Comparison of ENCODE assay signal across 9 mouse cellular contexts in genomic region chr2:85050746-85051145, GRCm38 (mm10). TPM values are rescaled to one million over a fixed set of nuclear protein-coding genes. Genes with fewer than 3 reads are reported as not detected.
DNase-seq lines count a peak whose midpoint lies in the region; ATAC-seq and TF ChIP-seq lines count a peak whose summit lies in the region.
"Had no signal": no experiment of that assay in that cellular context is flagged by ENCODE, and none has a peak within 500 bp of the region (broad histone marks: within the 10 kb centered on the region; RNA-seq: fewer than 3 reads in every experiment).

No protein-coding gene starts in this region.

- peak overlapping the region; percentile 60 for H3K4me3 ChIP-seq in heart, adult 2 months
- H3K4me3 ChIP-seq in heart, embryonic 12.5 days = peak overlapping the region; percentile 43
- peak overlapping the region; percentile 72 for H3K4me3 ChIP-seq in limb, embryonic 13.5 days
- H3K4me3 ChIP-seq in myocyte = peak overlapping the region; percentile 77

- intact Hi-C loops in heart, adult 2 months (cut with DNase I) = no loop called here

- peaks cover 13% of the 10 kb centered on the region for H3K36me3 ChIP-seq in heart, adult 2 months (ENCODE audit: control insufficient read depth, insufficient read depth, low read length)
- peaks cover 56% of the 10 kb centered on the region for H3K36me3 ChIP-seq in heart, embryonic 12.5 days
- peaks cover 60% of the 10 kb centered on the region for H3K36me3 ChIP-seq in limb, embryonic 13.5 days
- peaks cover 39% of the 10 kb centered on the region for H3K36me3 ChIP-seq in myocyte (ENCODE audit: control insufficient read depth, insufficient read depth)

- peak overlapping the region; percentile 68 for H3K4me2 ChIP-seq in heart, embryonic 12.5 days
- peak overlapping the region; percentile 85 for H3K4me2 ChIP-seq in limb, embryonic 13.5 days (replicated peaks)
- H3K4me2 ChIP-seq in myocyte (ENCODE audit: low read depth) = peak overlapping the region; percentile 89

- peaks cover 12% of the 10 kb centered on the region for H3K4me1 ChIP-seq in heart, adult 2 months (ENCODE audit: control insufficient read depth, insufficient read depth, low read length)
- H3K4me1 ChIP-seq in heart, embryonic 12.5 days (replicated peaks) = peaks cover 54% of the 10 kb centered on the region
- peaks cover 47% of the 10 kb centered on the region for H3K4me1 ChIP-seq in limb, embryonic 13.5 days

- TF ChIP-seq CTCF in heart, adult 2 months (IDR thresholded peaks at IDR 0.05) = no peak

- no peak; the same call in 1 of the 2 replicates for TF ChIP-seq POLR2A in heart, adult 2 months (IDR thresholded peaks at IDR 0.05; ENCODE audit: insufficient read depth, low read depth, low read length)
- peak; percentile 16 for TF ChIP-seq POLR2A in myocyte (IDR thresholded peaks at IDR 0.05; ENCODE audit: insufficient read length, low read depth)

- no peaks in the 10 kb centered on the region for H3K27me3 ChIP-seq in heart, adult 2 months (ENCODE audit: control insufficient read depth, insufficient read depth, low read length)
- H3K27me3 ChIP-seq in heart, embryonic 12.5 days (replicated peaks) = no peaks in the 10 kb centered on the region
- no peaks in the 10 kb centered on the region for H3K27me3 ChIP-seq in limb, embryonic 13.5 days
- no peaks in the 10 kb centered on the region for H3K27me3 ChIP-seq in myocyte (ENCODE audit: control insufficient read depth, insufficient read depth, insufficient read length)
- H3K27me3 ChIP-seq: Patski had no signal

- peak overlapping the region; percentile 69 for H3K9ac ChIP-seq in heart, adult 2 months (ENCODE audit: low read depth, low read length)
- peak overlapping the region; percentile 59 for H3K9ac ChIP-seq in heart, embryonic 12.5 days
- peak overlapping the region; percentile 59 for H3K9ac ChIP-seq in limb, embryonic 13.5 days

- ATAC-seq in heart, embryonic 12.5 days (ENCODE audit: insufficient number of reproducible peaks, low FRiP score) = no peak
- ATAC-seq in limb, embryonic 13.5 days (ENCODE audit: low FRiP score, low read depth) = no peak
- no peak for ATAC-seq in erythroid progenitor cell, adult 5-6 weeks (replicated peaks; ENCODE audit: low FRiP score, poor library complexity, severe bottlenecking)

- 23% methylated on average over 9 of the region's 9 CpGs for WGBS in heart, adult 2 months
- WGBS in heart, embryonic 12.5 days = 27% methylated on average over 9 of the region's 9 CpGs
- 46% methylated on average over 9 of the region's 9 CpGs for WGBS in limb, embryonic 13.5 days

- H3K9me3 ChIP-seq in heart, embryonic 12.5 days (replicated peaks) = no peaks in the 10 kb centered on the region
- no peaks in the 10 kb centered on the region for H3K9me3 ChIP-seq in limb, embryonic 13.5 days

- peak; percentile 69 to 70 for DNase-seq in heart, adult 2 months
- no peak for DNase-seq in heart, adult 8-10 months (ENCODE audit: low spot score)
- DNase-seq in adipocyte (ENCODE audit: low spot score) = peak; percentile 75
- DNase-seq in cerebellum, postnatal 36 days = no peak

- H3K27ac ChIP-seq in heart, adult 2 months = peak overlapping the region; percentile 94
- H3K27ac ChIP-seq in heart, embryonic 12.5 days (ENCODE audit: poor library complexity, severe bottlenecking) = peak overlapping the region; percentile 68
- peak overlapping the region; percentile 94 for H3K27ac ChIP-seq in limb, embryonic 13.5 days

- H3K79me2 ChIP-seq in heart, adult 2 months (replicated peaks; ENCODE audit: control insufficient read depth, insufficient read depth, low read length) = peaks cover 3% of the 10 kb centered on the region; the same call in 1 of the 2 replicates
- H3K79me2 ChIP-seq in myocyte (ENCODE audit: control insufficient read depth, insufficient read depth) = peaks cover 55% of the 10 kb centered on the region

- TF ChIP-seq EP300 in heart, adult 2 months (IDR thresholded peaks at IDR 0.05; ENCODE audit: insufficient read depth, low read depth, low read length) = no peak

- H3ac ChIP-seq in myocyte (ENCODE audit: control insufficient read depth, insufficient read length) = peak overlapping the region; percentile 20

TF ChIP-seq in myocyte, 11 proteins besides CTCF, POLR2A, EP300 and RAD21:
- TF ChIP-seq POLR2AphosphoS2 (IDR thresholded peaks at IDR 0.05; ENCODE audit: insufficient read length, low read depth) (no peak), TCF12 (IDR thresholded peaks at IDR 0.05; ENCODE audit: insufficient read depth, poor library complexity, severe bottlenecking) (no peak), REST (IDR thresholded peaks at IDR 0.05; ENCODE audit: insufficient read depth, insufficient read length) (no peak), TCF3 (IDR thresholded peaks at IDR 0.05; ENCODE audit: insufficient read length, low read depth) (no peak), MAX (IDR thresholded peaks at IDR 0.05; ENCODE audit: low read depth) (no peak)

RNA-seq across cellular contexts. Expression of gene Tnks1bp1, which starts 2.9 kb away (rescaled TPM):
- 10 to 100 TPM; 56.9 to 59.1 TPM for total RNA-seq in heart, adult 2 months (2021)
- polyA plus RNA-seq in heart, adult 2 months (2012; rRNA removed) = 40.7 and 54.1 TPM in 2 replicates
- total RNA-seq in heart, adult 8-10 months (2022) = 10 to 100 TPM; 40.7 to 60.5 (median 54.9) TPM
- 33.2 and 36.6 TPM in 2 replicates for polyA plus RNA-seq in heart, embryonic 12.5 days (2016; fragmentation: Nextera tagmentation; extraction: Ambion mirVana)
- 28.7 and 43.9 TPM in 2 replicates for polyA plus RNA-seq in limb, embryonic 13.5 days (2015; fragmentation: Nextera tagmentation; extraction: Ambion mirVana)
- 84.0 TPM for polyA plus RNA-seq in myocyte (2012; fragmentation: generic; extraction: Trizol)
- 1.1 TPM in 1 of 2 replicates, not detected in the other for total RNA-seq in erythroid progenitor cell, adult 5-6 weeks (2015; ENCODE audit: low replicate concordance)
- 0.23 and 2.6 TPM in 2 replicates for total RNA-seq in erythroid progenitor cell, adult 5-6 weeks (2017; ENCODE audit: low replicate concordance)

RNA-seq across cellular contexts. Expression of gene P2rx3, which starts 13.5 kb away (rescaled TPM):
- total RNA-seq in heart, adult 2 months (2021) = under 1 TPM; 0.25 to 0.81 TPM
- polyA plus RNA-seq in heart, adult 2 months (2012; rRNA removed) = 0.39 and 0.79 TPM in 2 replicates
- total RNA-seq in heart, adult 8-10 months (2022) = under 1 TPM; 0.22 to 0.83 (median 0.62) TPM
- 0.67 and 0.87 TPM in 2 replicates for polyA plus RNA-seq in heart, embryonic 12.5 days (2016; fragmentation: Nextera tagmentation; extraction: Ambion mirVana)
- 1.0 and 1.1 TPM in 2 replicates for polyA plus RNA-seq in limb, embryonic 13.5 days (2015; fragmentation: Nextera tagmentation; extraction: Ambion mirVana)
- polyA plus RNA-seq in myocyte (2012; fragmentation: generic; extraction: Trizol) = 53.1 TPM
- 1.1 and 1.3 TPM in 2 replicates for total RNA-seq in erythroid progenitor cell, adult 5-6 weeks (2015; ENCODE audit: low replicate concordance)
- not detected in 2 replicates for total RNA-seq in erythroid progenitor cell, adult 5-6 weeks (2017; ENCODE audit: low replicate concordance)

RNA-seq across cellular contexts. Expression of gene Ssrp1, which starts 13.7 kb away (rescaled TPM):
- 10 to 100 TPM; 38.8 to 39.0 TPM for total RNA-seq in heart, adult 2 months (2021)
- polyA plus RNA-seq in heart, adult 2 months (2012; rRNA removed) = 39.6 and 59.5 TPM in 2 replicates
- total RNA-seq in heart, adult 8-10 months (2022) = 10 to 100 TPM; 35.3 to 42.5 (median 38.4) TPM
- polyA plus RNA-seq in heart, embryonic 12.5 days (2016; fragmentation: Nextera tagmentation; extraction: Ambion mirVana) = 146 and 151 TPM in 2 replicates
- 297 and 301 TPM in 2 replicates for polyA plus RNA-seq in limb, embryonic 13.5 days (2015; fragmentation: Nextera tagmentation; extraction: Ambion mirVana)
- 123 TPM for polyA plus RNA-seq in myocyte (2012; fragmentation: generic; extraction: Trizol)
- total RNA-seq in erythroid progenitor cell, adult 5-6 weeks (2015; ENCODE audit: low replicate concordance) = 112 TPM in 2 replicates
- total RNA-seq in erythroid progenitor cell, adult 5-6 weeks (2017; ENCODE audit: low replicate concordance) = 221 and 237 TPM in 2 replicates

Comparison
In these comparisons a context has a peak if more than half of its experiments do, and no peak if none do; other contexts are left out.
1. DNase-seq: peak in heart, adult 2 months (2 of 2) and adipocyte (single experiment); none in heart, adult 8-10 months (single experiment) and cerebellum, postnatal 36 days (0 of 2).
2. RNA of gene P2rx3, which starts 13.5 kb away (polyA plus RNA-seq): 53.1 TPM in myocyte (single experiment); 1.0 to 1.1 TPM in limb, embryonic 13.5 days, 0.67 to 0.87 TPM in heart, embryonic 12.5 days and 0.39 to 0.79 TPM in heart, adult 2 months; every median in the first group is over 10 times any median in the second.
3. Peak in every context shown above with its lines, with median percentiles within 50 percentile points of each other: H3K27ac ChIP-seq, H3K4me3 ChIP-seq, H3K9ac ChIP-seq and H3K4me2 ChIP-seq.